Mouse (Mus musculus): Measurements from ENCODE around the gene Hydin.

DNA sequence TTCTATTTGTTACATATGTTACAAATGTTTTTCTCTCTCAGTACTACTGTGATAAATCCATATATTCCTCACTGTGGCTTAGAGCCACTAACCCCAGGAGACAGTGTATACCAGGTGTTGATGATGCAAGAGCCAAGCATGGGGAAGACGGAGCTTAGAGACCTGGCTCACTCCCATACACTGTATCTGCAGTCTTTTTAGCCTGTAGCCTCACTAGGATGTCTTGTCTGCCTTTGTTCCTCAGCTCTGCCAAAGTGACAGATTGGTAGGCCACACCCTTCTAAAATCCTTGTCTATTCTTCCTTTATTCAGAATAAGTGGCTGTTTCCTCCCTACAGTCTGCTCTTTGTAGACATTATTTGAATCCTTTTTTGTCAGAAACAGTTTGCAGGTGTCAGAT lies 389.1 kb downstream of the Hydin start:
- TF ChIP-seq CTCF (IDR thresholded peaks at IDR 0.05; ENCODE audit: insufficient read depth, low read length) = no peak
- no peak for TF ChIP-seq POLR2A (IDR thresholded peaks at IDR 0.05; ENCODE audit: borderline replicate concordance, extremely low read depth, low read depth, low read length)
